Mouse (Mus musculus): Measurements from ENCODE around the gene Dph1. TPM values are rescaled to one million over a fixed set of nuclear protein-coding genes. Genes with fewer than 3 reads are reported as not detected.
"Not testable (repeated sequence)": the region's sequence is repeated elsewhere in the genome, so short reads cannot be mapped to it uniquely, and the experiment has no call there.

Gene Dph1
- polyA plus RNA-seq, 1 experiment from 2014 or later, result 17.3 TPM

DNA sequence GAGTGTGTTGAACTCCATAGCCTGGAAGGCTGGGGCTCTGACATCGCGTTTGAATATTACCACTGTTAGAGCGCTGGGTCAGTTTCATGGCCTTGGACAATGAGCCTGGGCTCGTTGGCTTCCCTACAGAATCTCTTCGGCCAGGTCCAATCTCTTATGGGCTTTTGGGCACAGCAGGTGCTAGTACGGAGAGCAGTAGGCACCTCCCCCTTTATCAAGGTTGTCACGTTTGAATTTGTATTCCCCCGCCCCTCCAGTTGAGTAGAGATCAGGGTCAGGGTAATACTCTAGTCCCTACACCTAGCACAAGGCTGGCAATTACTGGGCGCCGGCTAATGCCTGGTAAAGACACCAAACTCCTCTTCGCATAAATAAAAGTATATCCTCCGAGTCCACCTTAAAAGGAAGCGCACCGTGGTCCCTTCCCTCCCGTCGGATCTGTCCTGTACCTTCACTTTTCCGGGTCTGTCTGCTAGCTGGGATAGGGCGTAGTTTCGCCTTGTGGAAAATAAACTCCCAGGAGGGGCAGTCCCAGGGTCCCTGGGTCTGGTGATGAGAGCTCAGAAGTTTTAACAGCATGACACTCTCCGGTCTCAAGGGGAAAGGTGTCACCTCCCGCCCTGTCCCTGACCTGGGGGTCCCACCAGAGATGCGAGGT lies 1.2 kb downstream of the Dph1 start:
- ATAC-seq (ENCODE audit: low FRiP score) (no peak), DNase-seq (ENCODE audit: low spot score, missing footprints) (peak; percentile 88)
- peak overlapping the region; percentile 79 for H3K4me3 ChIP-seq (ENCODE audit: low read depth, low read length)
- WGBS, result under 1% methylated on average over 22 of the region's 22 CpGs
- no peak overlapping the region for H3K27ac ChIP-seq (ENCODE audit: low read depth, low read length)
- no peaks in the 10 kb centered on the region for H3K9me3 ChIP-seq (ENCODE audit: control insufficient read depth, low read length)
- peaks cover 27% of the 10 kb centered on the region for H3K4me1 ChIP-seq (ENCODE audit: control insufficient read depth, insufficient read depth, low read length)
- peaks cover 31% of the 10 kb centered on the region for H3K27me3 ChIP-seq (ENCODE audit: control insufficient read depth, insufficient read depth, low read length)
- H3K9ac ChIP-seq (ENCODE audit: low read length), result peak overlapping the region; percentile 68
- H3K36me3 ChIP-seq (ENCODE audit: control insufficient read depth, insufficient read depth, low read length), result no peaks in the 10 kb centered on the region
- H3K4me2 ChIP-seq, result peak overlapping the region; percentile 76

DNA sequence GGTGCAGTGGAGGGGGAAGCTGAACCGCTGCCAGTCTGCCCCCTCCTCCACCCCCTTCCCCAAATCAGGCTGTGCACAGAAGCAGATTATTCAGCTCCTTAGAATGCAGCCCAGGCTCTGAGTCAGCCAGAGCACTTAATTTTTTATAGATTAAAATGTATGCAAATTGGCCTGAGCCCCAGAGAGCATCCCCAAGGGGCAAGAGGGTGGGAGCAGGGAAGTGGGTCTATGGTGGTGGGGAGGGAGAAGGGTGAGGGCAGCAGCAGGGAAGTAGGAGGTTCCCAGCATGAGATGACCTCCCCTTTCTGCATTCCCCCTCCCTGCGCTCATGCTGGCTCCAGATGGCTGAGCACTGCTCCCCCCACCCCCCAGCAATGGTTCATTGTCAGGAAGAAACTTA lies 6.1 kb downstream of the Dph1 start:
- ATAC-seq (ENCODE audit: low FRiP score), result 0 out of 2 replicates have a peak, but pooled peaks have one; percentile 30

DNA sequence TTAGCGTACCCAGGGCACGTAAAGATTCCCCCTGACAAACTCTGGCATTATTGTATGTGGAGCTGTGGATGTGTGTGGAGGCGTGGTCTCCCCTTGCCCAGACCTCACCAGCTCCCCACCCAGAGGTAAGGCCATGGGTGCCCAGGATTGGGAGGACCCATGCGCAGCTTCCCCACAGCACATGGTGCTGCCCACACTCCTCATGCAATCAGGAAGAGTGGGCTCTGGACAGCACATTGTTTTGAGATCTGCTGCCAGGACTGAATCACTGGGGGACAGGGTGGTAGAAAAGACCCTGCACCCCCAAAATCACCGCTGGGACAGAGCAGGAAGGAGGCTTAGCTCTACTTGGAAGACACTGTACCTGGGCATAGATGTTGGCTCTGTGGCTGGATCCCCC lies 6.5 kb downstream of the Dph1 start:
- Histone ChIP-seq H3K9ac (ENCODE audit: low read length) (no peak overlapping the region), H3K27me3 (ENCODE audit: control insufficient read depth, insufficient read depth, low read length) (no peaks in the 10 kb centered on the region), H3K4me3 (ENCODE audit: low read depth, low read length) (no peak overlapping the region), H3K36me3 (ENCODE audit: control insufficient read depth, insufficient read depth, low read length) (peaks cover 6% of the 10 kb centered on the region; the same call in 1 of the 2 replicates), H3K27ac (ENCODE audit: low read depth, low read length) (no peak overlapping the region), H3K9me3 (ENCODE audit: control insufficient read depth, low read length) (no peaks in the 10 kb centered on the region), H3K4me1 (ENCODE audit: control insufficient read depth, insufficient read depth, low read length) (peaks cover 5% of the 10 kb centered on the region), H3K4me2 (no peak overlapping the region)
- 84% methylated on average over 5 of the region's 5 CpGs for WGBS
- ATAC-seq (ENCODE audit: low FRiP score) (no peak), DNase-seq (ENCODE audit: low spot score, missing footprints) (no peak)

More for the DNA sequence above, 6.1 kb downstream of the Dph1 start:
- Histone ChIP-seq H3K4me1 (ENCODE audit: control insufficient read depth, insufficient read depth, low read length) (peaks cover 7% of the 10 kb centered on the region), H3K4me2 (no peak overlapping the region), H3K4me3 (ENCODE audit: low read depth, low read length) (no peak overlapping the region), H3K27me3 (ENCODE audit: control insufficient read depth, insufficient read depth, low read length) (no peaks in the 10 kb centered on the region), H3K9me3 (ENCODE audit: control insufficient read depth, low read length) (no peaks in the 10 kb centered on the region), H3K27ac (ENCODE audit: low read depth, low read length) (no peak overlapping the region), H3K9ac (ENCODE audit: low read length) (no peak overlapping the region), H3K36me3 (ENCODE audit: control insufficient read depth, insufficient read depth, low read length) (peaks cover 6% of the 10 kb centered on the region; the same call in 1 of the 2 replicates)
- peak; percentile 8 for DNase-seq (ENCODE audit: low spot score, missing footprints)
- 56% methylated on average over 2 of the region's 2 CpGs for WGBS

DNA sequence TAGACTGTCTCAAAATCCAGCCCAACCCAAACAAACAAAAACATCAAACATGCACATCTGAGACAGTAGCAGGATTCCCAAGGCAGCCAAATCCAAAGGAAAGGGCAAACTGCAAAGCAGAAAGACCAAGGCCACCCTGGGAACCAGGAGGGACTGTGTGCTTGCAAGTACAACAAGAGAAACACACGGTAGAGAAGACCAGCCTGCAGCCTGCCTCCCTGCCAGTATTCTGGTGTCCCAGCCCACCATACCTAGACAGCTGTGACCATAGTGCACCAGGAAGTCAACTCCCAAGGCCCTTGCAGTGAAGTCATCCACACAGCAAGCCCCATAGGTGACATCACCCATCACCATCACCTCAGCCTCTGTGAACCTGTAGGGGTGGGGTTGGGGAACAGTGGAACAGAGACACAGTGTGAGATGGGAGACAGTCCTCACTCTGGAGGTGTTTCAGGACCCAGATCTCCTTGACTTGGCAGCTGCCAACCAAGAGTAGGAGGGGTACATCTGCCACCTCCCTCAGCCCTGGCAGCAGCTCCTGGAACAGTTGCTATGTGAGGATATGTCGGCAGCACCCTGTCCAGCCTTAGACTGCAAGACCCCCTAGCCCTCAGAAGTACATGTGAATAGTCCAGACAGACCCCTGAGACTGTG lies 7.0 kb downstream of the Dph1 start:
- Histone ChIP-seq H3K4me1 (ENCODE audit: control insufficient read depth, insufficient read depth, low read length) (no peaks in the 10 kb centered on the region), H3K9me3 (ENCODE audit: control insufficient read depth, low read length) (no peaks in the 10 kb centered on the region), H3K4me3 (ENCODE audit: low read depth, low read length) (no peak overlapping the region), H3K4me2 (no peak overlapping the region), H3K36me3 (ENCODE audit: control insufficient read depth, insufficient read depth, low read length) (peaks cover 6% of the 10 kb centered on the region; the same call in 1 of the 2 replicates), H3K27ac (ENCODE audit: low read depth, low read length) (no peak overlapping the region), H3K9ac (ENCODE audit: low read length) (no peak overlapping the region), H3K27me3 (ENCODE audit: control insufficient read depth, insufficient read depth, low read length) (no peaks in the 10 kb centered on the region)
- WGBS, result 82% methylated on average over 2 of the region's 2 CpGs
- ATAC-seq (ENCODE audit: low FRiP score), result no peak
- DNase-seq (ENCODE audit: low spot score, missing footprints), result peak; percentile 26

DNA sequence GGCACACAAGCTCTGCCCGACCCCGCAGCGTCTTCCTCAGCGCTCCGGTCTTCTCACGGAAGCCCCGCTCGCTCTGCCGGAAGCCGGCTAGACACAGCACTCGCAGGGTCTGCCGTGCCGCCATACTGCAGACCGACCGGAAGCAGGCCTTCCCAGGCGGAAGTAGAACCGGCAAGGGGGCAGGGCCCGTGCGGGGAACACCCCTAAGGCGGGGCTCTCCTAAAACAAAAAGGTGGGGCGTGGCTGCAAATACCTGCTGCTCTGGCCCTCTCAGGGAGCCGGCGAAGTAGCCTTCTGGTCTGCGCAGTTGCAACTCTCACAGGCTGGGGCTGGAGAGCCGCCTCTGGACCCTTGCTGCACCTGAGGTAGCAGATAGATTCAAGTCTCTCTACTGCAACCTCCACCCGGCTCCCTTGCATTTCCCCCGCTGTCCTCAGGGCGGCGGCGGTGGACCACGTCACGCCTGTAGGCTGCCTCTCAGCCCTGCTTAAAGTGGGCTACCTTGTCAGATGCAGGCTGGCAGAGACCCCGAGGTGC lies 12.3 kb downstream of the Dph1 start, which contains the start of gene Ovca2:
Ovca2 (minus strand) TSS at position 164 of the 537 bp plus-strand sequence.
- DNase-seq (ENCODE audit: low spot score, missing footprints) (peak; percentile 98), ATAC-seq (ENCODE audit: low FRiP score) (peak; percentile 97)
- Histone ChIP-seq H3K4me1 (ENCODE audit: control insufficient read depth, insufficient read depth, low read length) (peaks cover 12% of the 10 kb centered on the region), H3K9ac (ENCODE audit: low read length) (peak within 1 kb of the TSS; percentile 80), H3K4me3 (ENCODE audit: low read depth, low read length) (peak within 1 kb of the TSS; percentile 82), H3K4me2 (peak within 1 kb of the TSS; percentile 68), H3K27me3 (ENCODE audit: control insufficient read depth, insufficient read depth, low read length) (no peaks in the 10 kb centered on the region), H3K9me3 (ENCODE audit: control insufficient read depth, low read length) (no peaks in the 10 kb centered on the region), H3K27ac (ENCODE audit: low read depth, low read length) (peak within 1 kb of the TSS; percentile 70), H3K36me3 (ENCODE audit: control insufficient read depth, insufficient read depth, low read length) (peaks cover 6% of the 10 kb centered on the region)
- under 1% methylated on average over 33 of the region's 33 CpGs for WGBS

DNA sequence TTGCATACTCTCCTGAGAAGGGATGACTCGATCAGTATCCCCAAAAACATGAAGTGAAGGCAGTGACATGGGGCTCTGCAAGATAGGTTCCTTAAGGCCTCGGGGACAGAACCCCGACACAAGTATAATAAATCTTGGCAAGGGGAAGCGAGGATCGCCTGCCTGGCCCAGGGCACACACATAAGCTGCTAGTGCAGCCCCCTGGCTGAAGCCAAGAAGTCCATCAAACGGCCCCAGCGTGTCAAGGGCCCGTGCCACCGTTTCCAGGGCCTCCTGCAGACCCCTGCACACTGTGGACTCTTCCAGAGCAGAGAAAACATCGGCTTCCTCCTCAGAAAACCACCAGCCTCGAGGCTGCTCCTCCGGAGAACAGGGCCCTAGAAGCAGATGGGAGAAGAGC lies 13.0 kb downstream of the Dph1 start:
- H3K4me3 ChIP-seq (ENCODE audit: low read depth, low read length), result peak overlapping the region; percentile 82
- peaks cover 3% of the 10 kb centered on the region for H3K27me3 ChIP-seq (ENCODE audit: control insufficient read depth, insufficient read depth, low read length)
- H3K36me3 ChIP-seq (ENCODE audit: control insufficient read depth, insufficient read depth, low read length), result peaks cover 3% of the 10 kb centered on the region; the same call in 1 of the 2 replicates
- peak overlapping the region; percentile 68 for H3K4me2 ChIP-seq
- no peak for DNase-seq (ENCODE audit: low spot score, missing footprints)
- H3K4me1 ChIP-seq (ENCODE audit: control insufficient read depth, insufficient read depth, low read length), result peaks cover 13% of the 10 kb centered on the region
- no peaks in the 10 kb centered on the region for H3K9me3 ChIP-seq (ENCODE audit: control insufficient read depth, low read length)
- 52% methylated on average over 12 of the region's 12 CpGs for WGBS
- no peak for ATAC-seq (ENCODE audit: low FRiP score)
- H3K9ac ChIP-seq (ENCODE audit: low read length), result peak overlapping the region; percentile 80
- H3K27ac ChIP-seq (ENCODE audit: low read depth, low read length), result no peak overlapping the region

DNA sequence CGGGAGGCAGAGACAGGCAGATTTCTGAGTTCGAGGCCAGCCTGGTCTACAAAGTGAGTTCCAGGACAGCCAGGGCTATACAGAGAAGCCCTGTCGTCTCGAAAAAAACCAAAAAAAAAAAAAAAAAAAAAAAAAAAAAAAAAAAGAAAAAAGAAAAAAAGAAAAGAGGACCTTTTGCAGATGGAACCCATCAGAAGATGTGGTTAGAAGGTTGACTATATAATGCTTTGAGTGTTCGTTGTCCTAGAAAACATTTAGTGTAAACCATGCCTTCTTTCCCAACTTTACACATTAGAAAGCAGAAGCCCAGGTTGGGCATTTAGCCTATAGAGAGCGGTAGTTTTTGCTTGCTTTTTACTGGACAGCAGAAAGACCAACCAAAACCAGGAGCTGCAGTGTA lies 16.5 kb downstream of the Dph1 start:
- not testable (repeated sequence) for ATAC-seq (ENCODE audit: low FRiP score); H3K4me3 ChIP-seq (ENCODE audit: low read depth, low read length); H3K36me3 ChIP-seq (ENCODE audit: control insufficient read depth, insufficient read depth, low read length); H3K27ac ChIP-seq (ENCODE audit: low read depth, low read length); H3K9me3 ChIP-seq (ENCODE audit: control insufficient read depth, low read length); H3K9ac ChIP-seq (ENCODE audit: low read length); H3K4me2 ChIP-seq
- DNase-seq (ENCODE audit: low spot score, missing footprints), result peak; percentile 59
- H3K27me3 ChIP-seq (ENCODE audit: control insufficient read depth, insufficient read depth, low read length), result peaks cover 37% of the 10 kb centered on the region
- H3K4me1 ChIP-seq (ENCODE audit: control insufficient read depth, insufficient read depth, low read length), result peaks cover 34% of the 10 kb centered on the region
- 80% methylated on average over 6 of the region's 6 CpGs for WGBS

DNA sequence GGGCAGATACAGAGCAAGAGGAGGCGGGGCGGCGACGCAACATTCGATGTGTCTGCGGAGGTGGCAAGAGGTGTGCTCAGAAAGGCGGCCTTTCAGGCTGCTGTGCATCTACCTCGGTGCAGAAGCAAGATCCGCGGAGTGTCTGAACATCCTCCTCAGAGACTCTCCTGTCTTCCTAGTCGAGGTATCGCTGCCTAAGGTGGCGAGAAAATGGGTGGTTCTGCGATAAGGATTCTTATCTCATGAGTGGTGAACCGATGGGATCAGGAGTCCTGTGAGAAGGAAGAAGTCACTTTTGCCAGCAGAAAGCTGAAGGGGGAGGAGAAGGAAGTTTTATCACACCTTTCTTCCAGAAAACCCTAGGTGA lies 17.3 kb downstream of the Dph1 start:
- ATAC-seq (ENCODE audit: low FRiP score) (no peak), DNase-seq (ENCODE audit: low spot score, missing footprints) (no peak)
- 5% methylated on average over 15 of the region's 15 CpGs for WGBS
- H3K4me2 ChIP-seq, result peak overlapping the region; percentile 57
- H3K9me3 ChIP-seq (ENCODE audit: control insufficient read depth, low read length), result no peaks in the 10 kb centered on the region
- peak overlapping the region; percentile 41 for H3K4me3 ChIP-seq (ENCODE audit: low read depth, low read length)
- no peak overlapping the region for H3K9ac ChIP-seq (ENCODE audit: low read length)
- H3K36me3 ChIP-seq (ENCODE audit: control insufficient read depth, insufficient read depth, low read length), result no peaks in the 10 kb centered on the region; the same call in 1 of the 2 replicates
- H3K4me1 ChIP-seq (ENCODE audit: control insufficient read depth, insufficient read depth, low read length), result peaks cover 37% of the 10 kb centered on the region
- H3K27me3 ChIP-seq (ENCODE audit: control insufficient read depth, insufficient read depth, low read length), result peaks cover 45% of the 10 kb centered on the region
- no peak overlapping the region for H3K27ac ChIP-seq (ENCODE audit: low read depth, low read length)
